Mouse (Mus musculus) MEL (cell line): ENCODE measurements around the gene Calm4. TPM values are rescaled to one million over a fixed set of nuclear protein-coding genes. Genes with fewer than 3 reads are reported as not detected.
"Not testable (repeated sequence)": the region's sequence is repeated elsewhere in the genome, so short reads cannot be mapped to it uniquely, and the experiment has no call there.

Source experiments
- DNase-seq: peaks from one replicate; pipeline ENCODE4 v3.0.0; 2011; ENCODE audit warnings: low read depth, low spot score
- H3K27ac ChIP-seq: 2 replicates; pipeline ENCODE4 v1.5.1; 2012; ENCODE audit warnings: low read depth, mild to moderate bottlenecking, control low read depth, low read length, moderate library complexity; ENCODE audit not compliant: control insufficient read depth
- H3K27me3 ChIP-seq, 2 experiments: fragments of 150-350 bp in 1 of 2; sonication (generic) in 1 of 2; 2 replicates each; pipeline ENCODE4 v1.6.1; 2012; ENCODE audit warnings: low read length in 2 of 2, mild to moderate bottlenecking in 2 of 2, improper control_type of control experiment in 1 of 2, moderate library complexity in 1 of 2; ENCODE audit not compliant: insufficient read depth in 2 of 2, control insufficient read depth in 1 of 2
- H3K36me3 ChIP-seq, 2 experiments: 2 replicates each; pipeline ENCODE4 v1.6.1; 2012 to 2014; ENCODE audit warnings: low read length in 2 of 2, improper control_type of control experiment in 1 of 2, inconsistent platforms in 1 of 2, mild to moderate bottlenecking in 1 of 2; ENCODE audit not compliant: insufficient read depth in 2 of 2, control insufficient read depth in 1 of 2
- H3K4me1 ChIP-seq, 2 experiments: fragments of 150-350 bp in 1 of 2; sonication (generic) in 1 of 2; 2 replicates each; pipeline ENCODE4 v1.6.1; 2012; ENCODE audit warnings: low read length in 2 of 2, improper control_type of control experiment in 1 of 2, mild to moderate bottlenecking in 1 of 2; ENCODE audit not compliant: insufficient read depth in 2 of 2, control insufficient read depth in 1 of 2
- H3K4me3 ChIP-seq, 2 experiments: fragments of 150-350 bp in 1 of 2; sonication (generic) in 1 of 2; 2 replicates each; pipeline ENCODE4 v1.5.1; 2012; ENCODE audit warnings: low read depth in 2 of 2, low read length in 2 of 2, mild to moderate bottlenecking in 2 of 2, moderate library complexity in 2 of 2, control low read depth in 1 of 2, improper control_type of control experiment in 1 of 2; ENCODE audit not compliant: control insufficient read depth in 1 of 2, insufficient read depth in 1 of 2
- H3K79me2 ChIP-seq: 2 replicates; pipeline ENCODE4 v1.6.1; 2012; ENCODE audit warnings: mild to moderate bottlenecking, low read length, moderate library complexity; ENCODE audit not compliant: control insufficient read depth, poor library complexity, insufficient read depth
- H3K9ac ChIP-seq: 2 replicates; pipeline ENCODE4 v1.6.1; 2012; ENCODE audit warnings: low read depth, mild to moderate bottlenecking, control low read depth, low read length, moderate library complexity; ENCODE audit not compliant: control insufficient read depth, poor library complexity, severe bottlenecking
- H3K9me3 ChIP-seq: fragments of 150-350 bp; sonication (generic); replicated peaks from 2 replicates; pipeline ENCODE4 v1.6.1; 2012; ENCODE audit warnings: mild to moderate bottlenecking, low read length, improper control_type of control experiment, moderate library complexity; ENCODE audit not compliant: insufficient read depth
- CHD1 ChIP-seq: IDR thresholded peaks from 2 replicates; pipeline ENCODE4 v1.6.1; 2012; ENCODE audit warnings: low read depth, mild to moderate bottlenecking, inconsistent platforms, low read length, improper control_type of control experiment
- EP300 ChIP-seq, 2 experiments: IDR thresholded peaks; 2 replicates each; pipeline ENCODE4 v1.6.1; 2011; ENCODE audit warnings: improper control_type of control experiment in 2 of 2, low read length in 2 of 2, low read depth in 1 of 2, mild to moderate bottlenecking in 1 of 2
- JUND ChIP-seq: IDR thresholded peaks from 2 replicates; pipeline ENCODE4 v1.6.1; 2011; ENCODE audit warnings: low read depth, mild to moderate bottlenecking, improper control_type of control experiment, low read length
- POLR2AphosphoS5 ChIP-seq: IDR thresholded peaks from 2 replicates; pipeline ENCODE4 v1.6.1; 2012; ENCODE audit warnings: low read depth, borderline replicate concordance, mild to moderate bottlenecking, inconsistent platforms, low read length, moderate library complexity, mixed read lengths
- USF2 ChIP-seq, 2 experiments: IDR thresholded peaks; 2 replicates each; pipeline ENCODE4 v1.6.1; 2011 to 2012; ENCODE audit warnings: improper control_type of control experiment in 2 of 2, low read length in 2 of 2, borderline replicate concordance in 1 of 2, inconsistent platforms in 1 of 2, low read depth in 1 of 2, mild to moderate bottlenecking in 1 of 2; ENCODE audit not compliant: insufficient read depth in 1 of 2
- polyA plus RNA-seq, 2 experiments: library from polyadenylated mRNA; stranded (reverse) in 1 of 2; unstranded in 1 of 2; fragments of >175 nt in 1 of 2; fragments of >200 nt in 1 of 2; gene quantifications; 2 replicates each; pipeline versions ENCODE4 v1.2.1 to v1.2.4; 2012; ENCODE audit warnings: low replicate concordance in 2 of 2, low read depth in 1 of 2; ENCODE audit not compliant: insufficient read length in 2 of 2, insufficient read depth in 1 of 2, missing spikeins in 1 of 2
- total RNA-seq: library from RNA; depleted of rRNA; stranded (reverse); fragments of 300-350 nt; gene quantifications from 2 replicates; pipeline ENCODE4 v1.2.3, GENCODE M21; 2012

The Calm4 gene
- total and polyA plus RNA-seq, 3 experiments = not detected

- not testable (repeated sequence) for H3K4me3 ChIP-seq, H3K4me1 ChIP-seq, H3K27me3 ChIP-seq, H3K36me3 ChIP-seq, H3K79me2 ChIP-seq, H3K9ac ChIP-seq, DNase-seq, H3K9me3 ChIP-seq, H3K27ac ChIP-seq
Observed at GRCm38 (mm10) chr13:3840662-3841061, 3.1 kb downstream of the Calm4 start.

DNA sequence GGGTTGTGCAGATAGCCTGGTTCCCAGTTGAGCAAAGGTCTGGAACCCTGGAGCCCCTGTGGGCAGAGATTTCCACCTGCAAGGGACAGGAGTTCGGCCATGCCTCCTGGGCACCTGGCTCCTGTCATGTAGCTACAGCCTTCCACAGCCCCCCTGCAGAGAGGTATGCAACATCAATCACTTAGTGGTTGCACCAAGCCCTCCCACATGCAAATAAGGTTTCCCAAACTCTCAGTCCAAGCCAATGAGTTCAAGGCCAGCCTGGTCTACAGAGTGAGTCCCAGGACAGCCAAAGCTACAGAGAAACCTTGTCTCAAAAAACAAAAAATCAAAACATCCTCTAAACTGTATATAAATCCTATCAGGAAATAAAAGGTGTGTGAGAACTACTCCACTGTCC lies 12.8 kb downstream of the Calm4 start:
- Histone ChIP-seq H3K4me3 (no peak overlapping the region), H3K9ac (no peak overlapping the region), H3K27ac (no peak overlapping the region), H3K9me3 (no peaks in the 10 kb centered on the region), H3K79me2 (no peaks in the 10 kb centered on the region), H3K36me3 (no peaks in the 10 kb centered on the region), H3K4me1 (no peaks in the 10 kb centered on the region), H3K27me3 (no peaks in the 10 kb centered on the region; a peak in 1 of 4 replicates)
- no peak for TF ChIP-seq POLR2AphosphoS5
- TF ChIP-seq CHD1 = no peak
- no peak for DNase-seq

- H3K4me3 ChIP-seq, H3K9ac ChIP-seq, H3K36me3 ChIP-seq, H3K9me3 ChIP-seq, H3K27me3 ChIP-seq, H3K4me1 ChIP-seq, H3K27ac ChIP-seq, H3K79me2 ChIP-seq, DNase-seq: not testable (repeated sequence)
Observed at GRCm38 (mm10) chr13:3853648-3854333, 16.2 kb downstream of the Calm4 start, which contains the start of gene Calm5. Gene Calm5, plus strand, starts transcription at chr13:3854173.

DNA sequence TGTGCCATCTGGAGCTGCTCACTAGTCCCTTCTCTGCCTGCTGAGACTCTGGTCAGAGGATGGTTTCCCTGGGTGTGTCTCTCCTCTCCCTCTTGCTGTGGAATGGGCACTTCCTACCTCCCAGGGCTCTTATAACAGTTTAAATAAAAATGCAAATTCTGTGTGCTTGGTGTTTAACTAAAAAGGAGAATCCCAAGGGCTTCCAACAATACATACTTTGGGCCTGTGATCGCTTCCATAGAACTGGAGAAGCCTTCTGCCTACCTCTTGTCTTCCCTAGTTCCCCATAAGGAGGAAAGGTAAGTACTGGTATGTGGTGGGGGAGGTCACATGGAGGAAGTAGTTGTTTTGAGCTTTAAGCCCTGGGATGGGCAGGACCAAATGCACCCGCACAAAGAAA lies 17.3 kb downstream of the Calm4 start:
- no peak for TF ChIP-seq JUND
- TF ChIP-seq EP300 (IDR thresholded peaks at IDR 0.05; ENCODE audit: low read depth in 1 of 2, low read length in 2 of 2) = no peak
- TF ChIP-seq USF2 (IDR thresholded peaks at IDR 0.05; ENCODE audit: borderline replicate concordance in 1 of 2, insufficient read depth in 1 of 2, low read depth in 1 of 2, low read length in 2 of 2) = no peak
- TF ChIP-seq, all 39 proteins: peak for 0
- Histone ChIP-seq H3K4me3 (no peak overlapping the region), H3K9me3 (no peaks in the 10 kb centered on the region), H3K9ac (no peak overlapping the region), H3K4me1 (no peaks in the 10 kb centered on the region), H3K79me2 (no peaks in the 10 kb centered on the region), H3K27me3 (no peaks in the 10 kb centered on the region; a peak in 1 of 4 replicates), H3K36me3 (no peaks in the 10 kb centered on the region), H3K27ac (no peak overlapping the region)
- no peak for DNase-seq
